Mouse (Mus musculus) urinary bladder, postnatal 25 days (tissue): ENCODE measurements around the gene Padi2.

Experiments used
- DNase-seq: peaks from one replicate; pipeline ENCODE4 v3.0.0; 2022; ENCODE audit warnings: low spot score

The Padi2 gene

DNA sequence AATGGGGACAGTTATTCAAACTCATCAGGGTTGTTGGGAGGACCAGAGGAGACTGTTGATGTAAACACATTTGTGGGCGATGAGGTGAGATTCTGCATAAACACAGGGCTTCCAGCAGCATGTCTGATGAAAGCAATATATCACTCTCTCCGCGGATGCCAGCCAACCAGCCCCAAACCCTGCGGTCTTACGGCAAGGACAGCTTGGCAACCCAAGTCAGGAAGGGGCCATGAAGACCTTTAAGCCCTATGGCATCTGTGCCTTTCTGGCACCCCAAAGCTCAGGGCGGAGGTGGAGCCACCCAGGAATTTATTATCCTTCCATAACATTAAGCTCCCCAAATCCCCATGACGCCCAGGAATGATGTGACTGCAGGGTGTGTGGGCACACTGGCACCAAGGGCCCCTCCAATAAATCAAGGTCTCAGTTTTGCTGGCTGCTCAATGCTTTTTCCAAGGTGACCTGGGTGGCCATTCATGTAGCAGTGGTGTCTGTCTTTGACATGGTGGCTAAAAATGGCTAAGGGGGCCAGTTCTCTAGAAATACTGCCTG is 53.1 kb downstream of the Padi2 start:
- no peak for DNase-seq

DNA sequence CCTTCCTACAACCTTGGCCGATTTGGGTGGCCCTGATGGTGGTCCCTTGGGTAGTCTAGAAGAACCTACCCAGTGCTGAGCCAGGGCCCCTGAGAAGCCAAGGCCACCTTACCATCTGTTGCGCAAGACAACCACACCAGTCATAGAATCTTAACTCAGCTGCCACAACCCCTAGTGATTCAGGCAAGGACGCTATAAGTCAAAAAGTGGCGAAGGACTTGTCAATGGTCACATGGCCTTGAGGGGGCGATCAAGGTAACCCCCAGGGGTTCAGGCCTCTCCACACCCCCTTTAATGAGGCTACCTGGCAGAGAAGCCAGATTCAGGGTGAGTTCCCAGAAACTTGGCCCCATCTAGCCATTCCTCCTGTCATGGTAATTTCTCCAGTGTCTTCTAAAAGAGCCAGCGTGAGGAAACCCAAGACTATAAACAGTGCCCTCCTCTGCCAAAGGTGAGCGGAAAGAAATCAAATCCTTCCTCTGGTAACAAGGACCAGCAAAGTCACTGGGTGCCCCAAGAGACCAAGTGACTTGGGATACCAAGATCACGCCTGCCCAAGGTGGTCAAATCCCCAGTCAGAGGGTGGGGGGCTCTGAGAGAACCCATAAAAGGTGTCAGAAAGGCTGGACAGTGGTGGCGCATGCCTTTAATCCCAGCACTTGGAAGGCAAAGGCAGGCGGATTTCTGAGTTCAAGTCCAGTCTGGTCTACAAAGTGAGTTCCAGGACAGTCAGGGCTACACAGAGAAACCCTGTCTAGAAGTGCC is 53.8 kb downstream of the Padi2 start:
- DNase-seq, result no peak

DNA sequence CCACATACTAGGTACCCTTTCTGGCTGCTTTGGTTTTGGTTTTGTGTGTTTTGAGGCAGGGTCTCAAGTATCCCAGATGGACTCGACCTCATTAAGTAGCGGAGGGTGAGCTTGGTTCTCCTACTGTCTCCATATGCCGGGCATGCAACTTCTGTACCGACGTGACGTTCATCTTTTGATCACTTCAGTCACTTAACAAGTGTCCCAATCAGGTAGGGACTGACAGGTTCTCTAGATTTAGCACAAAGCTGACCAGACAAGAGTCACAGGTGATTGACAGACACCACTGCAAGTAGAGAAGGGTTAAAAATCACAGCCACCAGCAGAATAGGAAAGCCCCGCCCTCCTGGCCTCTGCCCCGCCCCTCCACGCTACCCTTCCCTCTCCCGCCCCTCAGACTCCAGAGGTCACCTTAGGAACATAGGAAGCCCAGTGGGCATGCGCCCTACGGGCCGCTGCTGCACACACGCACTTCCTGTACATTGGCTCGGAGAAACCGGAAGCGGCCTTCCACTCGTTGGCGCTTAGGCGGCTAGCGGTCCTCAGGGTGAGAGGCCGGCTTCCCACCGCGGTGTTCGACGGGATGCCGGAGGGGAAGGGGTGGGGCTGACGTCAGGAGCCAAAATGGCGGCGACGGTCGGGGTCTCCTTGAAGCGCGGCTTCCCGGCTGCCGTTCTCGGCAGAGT is 54.8 kb downstream of the Padi2 start, which contains the start of gene Sdhb:
Gene Sdhb (plus strand): TSS at position 423 of the 686 bp plus-strand sequence.
- DNase-seq, result peak; percentile 84

DNA sequence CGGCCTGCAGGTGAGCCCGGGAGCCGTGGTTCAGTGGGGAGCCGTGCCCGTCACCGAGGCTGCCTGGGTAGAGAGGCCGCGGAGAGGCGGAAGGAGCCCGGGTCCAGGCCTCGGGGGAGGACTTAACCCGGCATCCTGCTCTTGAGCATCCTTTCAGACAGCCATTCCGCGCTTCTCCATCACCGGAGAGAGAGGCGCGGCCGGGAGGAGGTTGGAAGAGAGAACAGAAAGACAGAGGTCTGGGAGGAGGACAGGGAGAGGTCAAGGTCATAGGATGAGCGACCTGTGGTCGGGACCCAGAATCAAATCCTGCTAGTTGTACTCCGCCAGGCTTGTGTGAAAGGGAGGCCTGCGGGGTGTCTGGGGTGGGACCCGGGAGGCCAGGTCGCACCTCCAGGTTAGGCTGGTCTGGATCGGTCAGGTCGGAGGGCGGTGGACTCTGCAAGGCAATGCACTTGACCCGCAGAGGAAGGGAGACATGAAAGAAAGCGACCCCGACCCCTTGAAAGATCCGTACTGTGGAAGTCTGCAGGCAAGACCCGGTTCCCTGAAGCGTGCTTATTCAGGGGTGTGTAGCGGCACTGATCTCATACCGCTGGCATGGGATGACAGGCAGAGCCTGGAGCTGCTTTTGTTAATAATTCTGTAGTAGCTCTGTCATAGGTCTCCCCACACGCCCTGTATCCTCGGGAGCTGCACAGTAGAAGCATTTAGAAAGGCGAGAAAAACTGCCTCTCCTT is 55.5 kb downstream of the Padi2 start:
- DNase-seq, result no peak

DNA sequence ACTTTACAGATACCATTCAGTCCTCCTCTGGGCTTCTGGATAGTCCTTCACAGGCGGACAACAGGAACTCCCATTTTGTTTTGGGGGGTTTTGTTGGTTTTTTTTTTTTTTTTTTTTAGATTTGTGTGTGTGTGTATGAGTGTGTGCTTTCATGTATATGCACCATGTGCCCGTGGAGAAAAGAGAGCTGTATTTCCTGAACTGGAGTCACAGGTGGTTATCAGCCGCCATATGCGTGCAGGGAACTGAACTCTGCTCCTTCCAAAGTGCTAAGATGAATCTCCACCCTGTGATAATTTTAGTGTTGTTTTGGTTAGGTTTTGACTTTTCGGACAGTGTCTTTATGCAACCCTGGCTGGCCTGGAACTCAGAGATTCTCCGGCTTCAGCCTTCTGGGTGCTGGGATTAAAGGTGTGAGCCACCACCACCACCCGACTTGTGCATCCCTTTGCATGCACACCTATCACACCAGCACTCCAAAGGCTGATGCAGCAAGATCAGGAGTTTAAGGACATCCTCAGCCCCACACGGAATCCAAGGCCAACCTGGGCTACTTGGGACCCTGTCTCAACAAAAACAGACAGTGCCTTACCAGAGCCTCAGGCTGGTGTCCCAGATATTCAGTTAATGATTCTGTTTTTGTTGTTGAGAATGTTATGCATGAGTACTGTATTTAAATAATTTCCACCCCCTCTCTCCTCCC is 56.2 kb downstream of the Padi2 start:
- no peak for DNase-seq

DNA sequence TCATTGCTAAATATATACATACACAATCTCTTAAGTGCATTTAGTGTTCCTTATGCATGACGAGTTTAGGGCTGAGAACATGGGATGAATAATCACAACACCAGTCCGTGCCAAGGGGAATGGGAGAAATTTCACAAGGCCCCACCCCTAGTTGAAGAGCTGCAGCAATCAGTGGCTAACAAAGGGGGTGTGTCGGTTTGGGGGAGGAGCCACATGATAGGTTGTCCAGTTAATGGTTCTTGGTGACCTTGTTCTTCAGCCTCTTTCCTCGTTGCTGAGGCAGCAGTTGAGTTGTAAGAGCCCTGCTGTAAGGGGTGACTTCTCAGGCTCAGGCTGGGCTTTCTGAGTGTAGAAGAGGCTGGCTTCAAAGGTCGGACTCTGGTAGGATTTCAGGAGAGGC is 56.8 kb downstream of the Padi2 start:
- no peak for DNase-seq

DNA sequence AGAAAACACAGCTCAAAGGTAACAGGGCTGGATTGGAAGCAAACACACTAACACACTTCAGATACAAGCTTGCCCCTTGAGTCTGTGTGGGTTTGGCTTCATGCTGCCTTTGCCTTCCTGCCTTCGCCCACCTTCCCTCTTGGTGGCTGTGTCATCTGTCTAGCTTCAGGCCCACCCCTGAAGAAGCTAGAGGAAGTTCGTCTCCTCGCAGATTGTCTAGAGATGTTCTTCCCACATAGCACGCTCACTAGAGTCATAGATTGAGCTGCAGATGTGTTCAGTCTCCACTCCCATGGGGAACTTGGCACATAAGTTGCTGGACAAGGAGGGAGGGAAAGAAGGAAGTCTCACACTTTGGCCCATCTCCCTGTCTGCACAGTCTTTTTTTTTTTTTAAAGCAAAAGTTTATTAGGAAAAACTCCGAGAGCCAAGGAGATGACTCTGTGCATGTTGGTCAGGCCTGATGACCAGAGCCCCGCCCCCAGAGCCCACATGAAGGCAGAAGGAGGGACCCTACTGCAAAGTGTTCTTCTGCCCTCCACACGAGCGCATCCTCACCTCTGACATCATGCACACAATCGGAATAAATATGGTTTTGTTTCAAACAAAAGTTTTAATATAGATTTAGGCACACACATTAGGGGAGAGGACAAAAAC is 57.9 kb downstream of the Padi2 start:
- no peak for DNase-seq

DNA sequence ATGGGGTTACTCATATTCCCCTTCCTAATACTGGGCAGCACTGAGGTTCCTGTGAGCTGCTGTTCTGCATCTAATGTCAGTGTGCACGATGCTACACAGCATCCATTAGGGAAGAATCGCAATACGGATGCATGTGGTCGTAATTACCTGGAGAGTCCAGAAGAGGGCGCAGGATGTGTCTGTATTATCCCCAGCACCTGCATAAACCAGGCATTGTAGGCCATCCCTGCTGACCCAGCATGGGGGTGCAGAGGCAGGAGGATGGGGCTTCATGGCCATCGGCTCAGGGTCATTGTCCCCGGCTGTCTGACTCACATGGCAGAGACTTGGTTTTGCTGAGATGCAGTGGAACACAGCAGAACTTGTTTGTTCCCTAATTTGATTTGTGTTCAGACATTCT is 58.5 kb downstream of the Padi2 start:
- peak; percentile 56 for DNase-seq

DNA sequence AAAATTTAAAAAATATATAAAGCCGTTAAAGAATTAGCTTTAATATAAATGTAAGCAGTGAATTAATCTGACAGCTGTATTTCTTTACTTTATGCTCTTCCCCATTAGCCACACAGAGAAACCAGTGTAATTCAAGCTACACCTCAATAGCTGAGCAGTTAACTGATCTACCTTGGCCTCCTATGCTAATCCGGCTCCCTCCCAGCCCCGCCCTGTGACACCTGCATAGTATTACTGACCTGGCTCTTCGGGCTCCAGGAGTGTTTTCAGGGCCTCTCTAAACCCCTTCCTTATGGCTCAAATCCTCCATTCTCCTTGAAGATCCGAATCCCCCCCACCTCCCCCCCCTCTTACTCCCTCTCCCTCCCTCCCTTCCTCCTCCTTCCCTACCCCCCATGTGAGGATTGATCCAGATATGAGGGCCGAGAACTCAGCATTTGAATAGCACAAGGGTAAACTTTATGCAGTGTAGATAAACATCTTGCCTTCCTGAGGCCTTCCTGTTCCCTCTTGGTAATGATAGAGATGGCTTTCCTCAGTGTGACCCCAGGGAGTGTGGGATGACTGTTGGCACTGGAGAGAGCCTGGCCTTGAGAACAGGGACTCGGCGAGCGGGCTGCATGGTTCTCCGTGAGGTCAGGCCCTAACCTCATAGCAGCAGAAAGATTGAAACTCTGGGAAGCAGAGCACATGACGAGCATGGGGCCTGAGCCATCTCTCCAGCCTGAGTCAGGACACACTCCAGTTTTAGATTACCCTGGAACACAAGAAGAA is 61.4 kb downstream of the Padi2 start:
- DNase-seq, result no peak

DNA sequence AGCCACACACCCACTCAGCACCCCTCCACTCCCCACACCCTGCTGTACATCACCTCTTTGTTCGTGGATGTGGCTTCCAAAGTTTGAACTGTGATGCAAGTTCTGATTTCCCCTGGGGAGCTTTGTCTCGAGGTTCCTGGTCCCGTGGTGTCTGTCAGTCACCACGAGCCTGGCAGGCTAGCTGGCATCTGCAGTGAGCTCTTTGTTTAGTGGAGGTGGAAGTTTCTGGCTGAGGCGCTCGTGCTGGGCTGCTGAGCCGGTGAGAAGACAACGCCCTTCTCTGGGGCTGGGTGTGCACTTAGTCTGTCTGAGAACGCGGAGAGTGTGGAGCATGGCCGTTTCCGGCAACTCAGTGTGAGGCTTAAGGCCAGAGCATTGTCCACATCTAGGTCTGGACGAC is 65.5 kb downstream of the Padi2 start:
- DNase-seq, result no peak

DNA sequence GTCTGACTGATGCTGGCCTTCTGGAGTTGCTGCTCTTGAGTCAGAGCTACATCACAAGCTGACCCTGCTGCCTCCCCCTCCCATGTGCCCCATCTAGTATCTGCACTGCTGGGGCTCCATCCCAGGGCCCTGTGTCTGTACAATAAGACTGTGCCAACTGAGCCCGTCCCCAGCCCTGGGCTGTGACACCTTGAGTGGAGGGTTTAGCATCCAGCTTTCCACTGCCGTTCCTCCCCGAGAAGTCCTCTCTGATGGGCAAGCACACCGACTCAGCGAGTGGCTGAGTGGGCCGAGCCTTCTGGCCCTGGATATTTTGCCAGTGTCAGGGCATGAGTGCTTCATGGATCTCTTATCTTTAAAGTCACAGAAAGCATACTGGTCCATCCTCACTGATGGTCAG is 68.3 kb downstream of the Padi2 start:
- DNase-seq, result no peak

DNA sequence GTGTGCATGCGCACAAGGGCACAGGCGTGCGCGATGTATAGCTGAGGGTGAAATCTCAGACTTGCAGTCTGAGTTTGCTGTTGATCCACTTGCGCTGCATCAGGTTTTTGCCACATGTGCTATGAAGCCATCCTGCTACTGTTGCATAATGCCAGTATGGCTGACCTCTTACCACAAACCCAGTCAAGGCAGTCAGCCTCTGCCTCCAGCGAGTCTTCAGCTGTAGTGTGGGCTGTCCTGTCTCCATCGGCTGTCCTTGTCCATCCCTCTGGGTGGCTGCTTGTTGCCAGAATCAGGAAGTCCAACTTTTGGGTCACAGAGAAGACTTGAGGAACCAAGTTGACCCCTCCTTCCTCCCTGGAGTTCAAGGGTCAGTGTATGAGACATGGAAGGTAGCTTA is 69.2 kb downstream of the Padi2 start:
- no peak for DNase-seq

DNA sequence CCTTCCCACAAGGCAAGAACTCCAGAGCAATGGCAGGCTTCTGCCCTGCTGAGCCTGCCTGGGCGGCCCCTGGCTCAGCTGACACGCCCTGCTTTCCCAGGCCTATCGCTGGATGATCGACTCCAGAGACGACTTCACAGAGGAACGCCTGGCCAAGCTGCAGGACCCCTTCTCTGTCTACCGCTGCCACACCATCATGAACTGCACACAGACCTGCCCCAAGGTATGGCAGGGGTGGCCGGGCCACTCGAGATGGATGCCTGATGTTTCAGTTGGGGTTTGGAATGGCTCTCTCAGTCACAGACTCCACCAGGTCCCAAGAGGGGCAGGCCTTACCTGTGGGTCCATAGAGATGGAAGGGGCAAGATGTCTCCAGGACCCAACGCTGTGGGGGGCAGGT is 71.1 kb downstream of the Padi2 start:
- no peak for DNase-seq

DNA sequence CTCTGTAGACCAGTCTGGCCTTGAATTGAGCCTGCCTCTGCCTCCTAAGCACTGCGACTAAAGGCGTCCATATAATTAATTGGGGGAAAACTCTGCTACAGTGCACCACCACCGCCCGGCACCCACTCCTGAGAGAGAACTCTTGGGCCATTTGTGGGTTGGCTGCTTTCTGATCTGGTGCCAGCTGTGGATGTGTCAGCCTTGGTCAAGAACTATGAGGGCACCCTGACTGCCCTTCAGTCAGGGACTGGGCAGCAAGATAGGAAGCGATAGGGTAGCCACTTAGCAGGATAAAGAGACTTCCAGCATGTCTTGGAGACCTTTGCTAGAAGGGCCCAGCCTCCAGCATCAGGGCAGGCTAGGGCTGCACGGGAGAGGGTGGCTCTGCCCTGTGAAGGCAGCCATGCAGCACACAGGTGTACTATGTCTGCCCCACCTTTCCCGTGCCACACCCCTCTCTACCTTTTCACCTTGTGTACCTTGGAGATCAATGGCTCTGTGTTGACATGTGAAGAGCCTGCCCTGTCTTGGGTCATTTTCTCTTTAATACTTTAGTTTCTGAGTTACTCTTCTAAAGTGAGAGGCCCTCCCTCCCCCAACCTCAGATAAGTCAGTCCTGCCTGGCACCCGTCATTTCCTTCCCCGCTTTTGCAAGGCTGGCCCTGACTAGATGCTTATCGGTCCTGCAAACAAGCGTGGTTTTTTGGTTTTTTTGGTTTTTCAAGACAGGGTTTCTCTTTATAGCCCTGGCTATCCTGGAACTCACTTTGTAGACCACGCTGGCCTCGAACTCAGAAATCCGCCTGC is 71.9 kb downstream of the Padi2 start:
- DNase-seq, result no peak

DNA sequence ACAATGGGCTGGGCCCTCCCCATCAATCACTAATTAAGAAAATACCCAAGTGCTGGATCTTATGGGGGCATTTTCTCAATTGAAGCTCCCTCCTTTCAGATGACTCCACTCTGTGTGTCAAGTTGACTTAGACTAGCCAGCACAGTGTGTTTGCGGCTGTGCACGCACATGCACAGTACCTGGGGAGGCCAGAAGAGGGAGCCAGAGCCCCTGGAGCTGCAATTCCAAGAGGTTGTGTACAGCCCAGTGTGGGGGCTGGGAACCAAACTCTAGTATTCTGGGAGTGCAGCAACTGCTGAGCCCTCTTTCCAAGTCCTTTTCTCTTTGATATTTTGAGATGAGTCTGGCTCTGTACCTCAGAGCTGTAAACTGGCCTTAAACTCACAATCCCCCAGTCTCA is 75.5 kb downstream of the Padi2 start:
- DNase-seq, result no peak

DNA sequence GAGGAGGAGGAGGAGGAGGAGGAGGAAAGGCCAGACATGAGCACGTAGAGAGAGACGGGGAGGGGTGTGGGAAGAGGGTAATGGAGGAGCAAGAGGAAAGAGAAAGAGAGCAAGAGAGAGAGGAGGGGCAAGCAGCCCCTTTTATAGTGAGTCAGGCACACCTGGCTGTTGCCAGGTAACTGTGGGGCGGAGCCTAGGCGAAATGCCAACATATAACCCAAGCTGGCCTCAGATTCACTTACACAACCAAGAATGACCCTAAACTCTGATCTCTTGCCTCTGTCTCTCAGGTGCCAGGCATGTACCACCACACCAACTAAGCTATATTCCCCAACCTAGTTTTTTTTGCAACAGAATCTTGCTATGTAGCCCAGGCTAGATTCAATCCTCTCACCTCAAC is 76.7 kb downstream of the Padi2 start:
- no peak for DNase-seq

DNA sequence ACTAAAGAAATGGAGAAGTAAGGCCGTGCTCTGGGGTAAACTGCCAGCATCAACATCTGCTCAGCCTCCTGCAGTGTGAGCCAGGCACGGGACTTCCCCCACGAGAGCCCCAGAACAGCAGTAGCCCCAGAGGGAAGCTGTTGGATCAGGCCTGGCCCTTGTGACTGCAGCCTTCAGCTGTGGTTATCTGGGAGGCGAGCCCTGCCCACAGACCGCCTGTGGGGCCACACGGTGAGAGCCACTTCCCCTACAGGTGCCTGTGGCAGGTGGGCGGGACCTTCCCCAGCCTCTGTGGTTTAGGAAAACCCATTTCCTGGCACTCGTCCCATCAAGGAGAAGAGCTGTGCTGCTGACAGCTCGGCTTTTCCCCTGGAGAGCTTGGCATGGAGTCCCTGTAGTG is 77.3 kb downstream of the Padi2 start:
- DNase-seq, result no peak

DNA sequence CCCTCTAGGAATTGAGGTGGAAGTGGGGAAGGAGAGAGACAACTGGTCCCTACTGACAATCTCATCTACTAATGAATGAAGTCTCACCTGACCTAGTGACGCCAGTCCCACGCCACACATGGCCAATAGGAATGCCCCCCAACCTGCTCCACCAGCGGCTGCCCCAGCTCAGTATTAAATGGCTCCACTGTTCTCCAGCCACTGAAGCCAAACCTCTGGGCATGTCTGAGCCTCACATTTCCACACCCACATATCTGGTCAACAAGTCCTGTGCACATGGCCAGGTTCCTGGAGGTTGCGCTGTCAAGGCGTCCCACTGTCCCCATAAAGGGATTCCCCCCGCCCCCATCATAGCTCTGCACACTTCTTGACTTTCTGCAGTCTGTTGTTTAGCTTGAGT is 78.4 kb downstream of the Padi2 start:
- DNase-seq, result no peak

DNA sequence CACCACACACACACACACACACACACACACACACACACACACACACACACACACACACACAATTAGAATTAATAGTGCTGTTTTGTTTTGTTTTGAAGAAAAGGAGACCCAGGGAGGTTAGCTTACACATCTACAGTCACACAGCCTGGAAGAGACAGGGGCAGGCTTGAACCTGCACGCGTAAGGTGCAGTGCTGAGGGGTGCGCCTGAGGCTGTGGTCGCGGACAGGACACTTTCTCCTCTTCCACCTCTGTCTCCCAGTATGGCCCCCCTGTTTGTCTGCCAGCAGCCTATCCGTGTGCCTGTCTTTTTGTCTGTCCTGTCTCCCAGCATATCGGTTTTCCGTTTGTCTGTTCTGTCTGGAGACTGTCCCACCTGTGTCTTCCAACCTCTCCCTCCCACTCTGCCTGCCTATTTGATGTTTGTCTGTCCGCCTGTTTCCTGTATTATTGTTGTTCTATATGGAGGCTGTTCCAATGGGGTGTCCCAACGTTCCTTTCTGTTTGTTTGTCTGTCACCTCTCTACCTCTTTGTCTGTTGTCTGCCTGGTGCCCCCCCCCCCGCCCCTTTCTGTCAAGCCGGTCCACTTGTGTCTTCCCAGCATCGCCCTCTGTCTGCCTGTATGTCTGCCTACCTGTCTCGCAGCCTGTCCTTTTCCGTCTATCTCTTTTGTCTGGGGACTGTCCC is 80.0 kb downstream of the Padi2 start:
- no peak for DNase-seq
